Mouse (Mus musculus) layer of hippocampus, adult 8-10 months (tissue): ENCODE data around the gene Pigp. TPM values are rescaled to one million over a fixed set of nuclear protein-coding genes. Genes with fewer than 3 reads are reported as not detected.
A peak's percentile ranks its signal among the peaks of the same experiment; 100 is the strongest.

Experiments used
- DNase-seq, 2 experiments: peaks; one replicate each; pipeline ENCODE4 v3.0.0; 2022; ENCODE audit warnings: low spot score in 2 of 2
- total RNA-seq, 4 experiments: library from RNA; stranded (reverse); gene quantifications; 2 replicates each; pipeline ENCODE4 v1.2.4; 2022

The Pigp gene
- total RNA-seq, 4 experiments from 2014 or later, result 44.5 to 52.5 (median 48.7) TPM

DNA sequence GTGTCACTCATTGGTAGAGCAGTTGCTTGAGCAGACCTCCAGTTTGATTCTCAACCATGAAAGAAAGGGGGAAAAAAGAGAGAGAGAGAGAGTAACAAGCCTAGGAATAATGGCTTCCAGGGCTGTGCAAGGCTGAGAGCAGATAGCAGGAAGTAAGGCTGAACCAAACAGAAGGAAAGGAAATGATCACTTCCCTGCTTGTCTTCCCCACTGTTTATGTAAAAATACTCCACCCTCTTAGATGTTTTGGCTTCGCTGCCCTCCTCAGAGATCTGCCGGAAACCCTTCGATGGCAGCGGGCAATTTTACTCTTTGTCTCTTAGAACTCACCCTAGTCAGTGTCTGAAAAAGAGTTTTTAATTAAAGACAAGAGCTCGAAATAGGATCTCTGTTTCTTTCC, 48.0 kb downstream of the Pigp start:
- DNase-seq, result no peak

DNA sequence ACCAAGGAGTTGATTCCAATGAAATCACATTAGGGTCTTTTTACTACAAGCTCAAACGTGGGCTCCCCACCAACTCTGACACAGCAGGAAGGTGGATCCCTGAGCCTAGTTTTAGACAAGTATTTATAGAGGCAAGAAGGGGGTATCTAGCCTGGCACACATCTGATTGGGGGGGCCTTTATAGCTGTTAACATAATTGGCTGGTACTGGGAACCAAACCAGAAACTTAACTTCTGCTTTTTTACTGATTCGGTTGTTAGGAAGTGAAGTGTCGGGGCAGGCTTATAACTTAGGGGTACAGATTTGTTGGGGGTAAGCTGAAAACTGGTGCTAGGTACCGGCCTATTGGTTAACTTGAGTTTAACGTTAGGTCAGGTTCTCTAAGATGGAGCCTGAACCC, 51.4 kb downstream of the Pigp start:
- DNase-seq, result no peak

GRCm38 (mm10) chr16:94317752-94318151, 53.9 kb downstream of the Pigp start:
- DNase-seq, result no peak

GRCm38 (mm10) chr16:94315215-94315614, 56.4 kb downstream of the Pigp start:
- no peak for DNase-seq

DNA sequence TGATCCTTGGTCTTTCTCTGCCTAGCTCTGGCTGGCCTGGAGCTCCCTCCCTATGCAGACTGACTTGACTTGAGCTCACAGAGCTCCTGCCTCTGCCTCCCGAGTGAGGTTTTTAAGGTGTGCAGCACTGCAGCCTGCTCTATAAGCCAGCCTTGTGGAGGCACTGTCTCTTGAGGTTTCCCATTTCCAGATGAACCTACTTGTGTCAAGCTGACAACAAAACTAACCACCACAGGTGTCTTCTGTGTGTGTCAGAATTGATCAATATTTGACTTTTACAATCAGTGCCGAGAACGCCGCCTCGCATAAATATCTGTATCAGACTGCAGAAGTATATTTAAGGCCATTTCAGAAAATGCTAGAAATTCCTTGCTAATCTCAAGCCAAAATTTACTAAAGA, 57.0 kb downstream of the Pigp start:
- DNase-seq, result no peak

GRCm38 (mm10) chr16:94313229-94314030, 58.2 kb downstream of the Pigp start, which contains the start of gene Hlcs:
Gene Hlcs (minus strand): TSS chr16:94313571.
- DNase-seq, result peak; percentile 95 to 97

DNA sequence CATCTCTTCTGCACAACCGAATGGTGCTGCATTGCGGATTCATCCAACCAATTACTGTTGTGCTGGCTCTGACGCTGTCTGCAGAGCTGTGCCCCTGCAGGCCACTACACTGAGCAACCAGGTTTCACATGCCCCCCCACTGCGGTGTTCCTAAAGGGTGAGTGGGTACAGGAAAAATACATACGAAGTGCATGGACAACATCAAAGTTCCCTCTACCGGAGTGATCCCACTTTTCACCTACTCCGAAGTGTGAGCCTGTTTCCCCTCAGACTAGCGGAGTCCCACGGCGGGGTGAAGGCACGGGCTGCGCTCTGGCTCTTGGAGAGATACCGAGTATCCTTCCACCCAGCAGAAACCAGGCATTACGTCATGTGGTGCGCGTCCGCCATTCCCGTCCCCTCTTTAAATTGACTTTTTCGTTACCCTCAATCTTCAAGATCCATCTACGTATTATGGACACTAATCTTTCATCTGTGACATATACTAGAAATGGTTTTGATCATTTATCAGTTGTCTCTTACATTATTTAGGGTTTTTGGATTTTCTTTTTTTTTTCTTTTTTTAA, 58.9 kb downstream of the Pigp start:
- peak; percentile 84 to 85 for DNase-seq

DNA sequence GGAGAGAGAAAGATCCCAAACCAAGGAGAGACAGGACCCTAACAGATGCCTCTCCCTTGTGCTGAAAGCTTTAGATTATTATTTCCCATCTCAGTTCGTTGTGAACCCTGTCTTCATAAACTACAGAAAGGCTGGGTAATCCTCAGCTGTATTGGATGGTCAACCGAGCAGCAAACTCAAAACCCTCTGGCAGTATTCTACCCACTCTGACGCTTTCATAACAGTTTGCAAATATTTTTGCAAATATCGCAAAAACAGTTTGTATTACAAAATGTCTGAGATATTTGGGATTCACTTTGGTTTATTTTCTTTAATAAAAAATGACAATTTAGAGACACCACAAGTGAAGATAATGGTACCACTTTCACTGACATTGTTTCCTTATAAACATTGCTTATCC, 59.7 kb downstream of the Pigp start:
- no peak for DNase-seq

DNA sequence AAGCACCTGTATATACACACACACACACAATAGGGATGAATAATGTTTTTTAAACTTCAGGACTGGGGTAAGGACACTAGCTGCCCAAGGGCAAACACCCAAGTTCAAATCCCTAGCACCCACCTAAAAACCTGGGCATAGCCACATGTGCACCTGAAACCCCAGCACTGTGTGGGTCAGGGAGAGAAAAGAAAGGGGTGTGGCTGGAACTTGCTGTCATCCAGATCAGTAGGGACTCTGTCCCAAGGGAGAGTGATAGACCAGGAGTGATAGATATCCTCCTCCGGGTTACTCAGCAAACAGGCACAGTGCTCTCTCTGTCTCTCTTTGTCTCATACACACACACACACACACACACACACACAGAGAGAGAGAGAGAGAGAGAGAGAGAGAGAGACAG, 60.2 kb downstream of the Pigp start:
- no peak for DNase-seq

DNA sequence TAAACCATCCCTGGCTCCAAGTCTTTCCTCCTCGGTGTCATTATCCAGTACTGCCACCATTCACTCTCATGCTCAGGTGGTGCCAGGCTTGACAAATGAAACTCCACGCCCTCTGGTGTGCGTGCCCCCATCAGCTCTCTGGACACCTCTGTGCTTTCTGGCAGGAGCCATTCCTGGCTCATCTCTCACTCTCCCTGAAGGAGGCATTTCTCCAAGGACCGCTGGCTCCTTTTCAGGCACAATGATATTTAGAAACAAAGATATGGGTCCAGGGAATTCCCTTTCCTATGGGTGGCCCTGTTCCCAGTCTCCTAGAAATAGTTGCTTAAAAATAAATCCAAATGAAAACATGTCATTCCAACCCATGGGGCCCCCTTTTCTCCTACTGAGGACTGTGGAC, 62.6 kb downstream of the Pigp start:
- no peak for DNase-seq

Other genes with a start within 250 kb of the Pigp start
- gene Hlcs, start 58.3 kb downstream of the Pigp start, total RNA-seq, result 10 to 100 TPM; 14.0 to 16.5 (median 15.7) TPM
- gene Ripply3, start 43.4 kb downstream of the Pigp start, total RNA-seq, result under 1 TPM in 3 of 4 experiments, not detected in 1; 0.21 to 0.71 (median 0.57) TPM
- 100 to 1,000 TPM; 668 to 837 (median 753) TPM for gene Ttc3, start 1.2 kb downstream of the Pigp start, total RNA-seq
- gene Vps26c, start 155.0 kb upstream of the Pigp start, total RNA-seq, result 10 to 100 TPM; 33.4 to 40.3 (median 38.7) TPM
- 10 to 100 TPM; 90.2 to 98.5 (median 96.3) TPM for gene Dyrk1a, start 198.2 kb upstream of the Pigp start, total RNA-seq